Mouse (Mus musculus) erythroblast, embryonic 14.5 days (primary cell): ENCODE measurements around the gene Ermap.

ENCODE experiments used
- GATA1 ChIP-seq: IDR thresholded peaks from 2 replicates; pipeline ENCODE4 v1.6.1; 2012; ENCODE audit warnings: low read length, inconsistent platforms, mixed read lengths
- TAL1 ChIP-seq: IDR thresholded peaks from 3 replicates; pipeline ENCODE4 v1.6.1; 2012; ENCODE audit warnings: low read length, inconsistent platforms, mixed read lengths

DNA sequence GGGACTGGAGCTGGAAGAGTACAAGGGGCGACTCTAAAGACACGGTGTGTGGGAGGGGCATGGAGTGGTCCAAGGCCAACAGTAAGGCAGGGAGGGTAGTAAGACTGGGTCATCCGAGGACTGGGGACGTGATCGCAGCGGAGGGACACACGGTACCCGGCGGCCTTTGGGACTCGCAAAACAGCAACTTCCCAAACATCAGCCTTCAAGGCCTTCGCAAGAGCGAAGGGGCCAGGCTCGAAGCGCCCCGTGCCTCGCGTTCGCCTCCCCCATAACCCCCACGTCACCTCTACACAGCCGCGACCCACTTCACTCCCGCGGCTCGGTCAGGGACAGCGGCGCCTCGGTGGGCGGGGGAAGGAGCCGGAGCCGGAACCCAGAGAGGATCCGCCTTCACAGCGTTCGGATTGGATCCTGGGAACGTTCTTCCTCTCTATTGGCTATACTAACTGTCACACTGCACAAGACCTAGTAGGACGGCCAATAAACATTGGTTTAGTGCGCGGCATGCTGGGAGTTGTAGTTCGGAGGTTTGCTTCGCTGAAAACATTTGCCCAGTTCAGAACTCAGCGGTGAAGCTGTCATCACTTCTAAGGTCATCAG lies 15.9 kb downstream of the Ermap start, which contains the start of gene Zfp691:
- TF ChIP-seq GATA1 (no peak), TAL1 (no peak)
